Mouse (Mus musculus): Measurements from ENCODE around the gene Accs.

Accs gene

DNA sequence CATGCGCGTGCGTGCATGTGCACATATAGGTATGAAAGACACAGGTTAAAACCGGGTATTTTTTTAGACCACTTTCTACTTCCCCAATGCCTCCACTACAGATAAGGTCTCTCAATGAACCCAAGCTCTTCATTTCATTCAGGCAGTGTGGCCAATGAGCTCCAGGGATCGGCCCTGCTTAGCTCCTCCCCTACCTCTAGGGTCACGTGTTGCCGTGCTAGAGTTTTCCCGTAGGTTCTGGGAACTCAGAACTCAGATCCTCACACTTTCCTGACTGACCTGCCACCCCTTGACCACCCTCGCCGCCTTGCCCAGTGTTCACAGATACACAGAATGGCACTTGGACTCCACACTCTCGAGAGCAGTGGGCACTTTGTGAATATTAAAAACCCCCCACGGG is 9.1 kb upstream of the Accs start:
- no peak for DNase-seq (ENCODE audit: low spot score in 2 of 2)

DNA sequence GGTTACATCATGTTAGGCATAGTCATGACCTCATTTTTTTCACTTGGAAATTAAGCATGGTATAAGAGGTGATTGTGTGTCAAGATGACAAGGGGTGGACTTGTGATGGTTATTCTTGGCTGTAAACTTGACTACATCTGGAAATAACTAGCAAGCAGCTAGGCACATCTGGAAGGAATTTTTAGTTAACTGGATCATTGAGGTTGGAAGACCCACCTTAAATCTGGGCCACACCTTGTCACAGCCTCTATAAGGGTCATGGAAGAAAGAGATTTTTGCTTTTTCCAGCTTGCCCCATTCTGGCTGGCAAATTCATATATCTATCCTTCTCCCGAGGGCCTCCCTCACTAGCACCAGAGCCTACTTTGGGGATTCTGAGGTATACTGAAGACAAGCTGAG is 1.6 kb upstream of the Accs start:
- DNase-seq (ENCODE audit: low spot score in 2 of 2): no peak

GRCm38 (mm10) chr2:93850317-93850944 is 688 bp upstream of the Accs start:
- no peak for DNase-seq (ENCODE audit: low spot score in 2 of 2)

GRCm38 (mm10) chr2:93841349-93841748 is 8.4 kb downstream of the Accs start:
- DNase-seq (ENCODE audit: low spot score in 2 of 2): no peak

DNA sequence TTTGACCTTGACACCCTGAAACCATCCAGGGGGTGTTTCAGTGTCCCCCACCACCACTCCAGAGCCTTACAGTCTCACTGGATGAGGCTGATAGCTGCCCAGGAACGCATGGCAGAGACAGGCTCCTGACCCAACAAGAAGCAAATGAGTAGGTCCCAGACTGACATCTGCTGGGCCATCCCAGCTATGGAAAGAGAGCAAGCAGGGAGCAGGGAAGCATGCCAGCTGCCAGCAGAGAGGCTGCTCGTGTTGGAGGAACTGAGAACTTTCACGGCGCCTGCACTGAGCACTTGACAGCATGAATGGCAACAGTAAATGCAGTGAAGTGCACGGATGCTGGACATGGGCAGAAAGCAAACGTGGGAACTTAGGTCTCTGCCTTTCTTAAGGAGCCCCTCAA is 9.6 kb downstream of the Accs start:
- no peak for DNase-seq (ENCODE audit: low spot score in 2 of 2)

- no peak for DNase-seq (ENCODE audit: low spot score in 2 of 2)
Observed at GRCm38 (mm10) chr2:93838931-93839330, 10.8 kb downstream of the Accs start.

DNA sequence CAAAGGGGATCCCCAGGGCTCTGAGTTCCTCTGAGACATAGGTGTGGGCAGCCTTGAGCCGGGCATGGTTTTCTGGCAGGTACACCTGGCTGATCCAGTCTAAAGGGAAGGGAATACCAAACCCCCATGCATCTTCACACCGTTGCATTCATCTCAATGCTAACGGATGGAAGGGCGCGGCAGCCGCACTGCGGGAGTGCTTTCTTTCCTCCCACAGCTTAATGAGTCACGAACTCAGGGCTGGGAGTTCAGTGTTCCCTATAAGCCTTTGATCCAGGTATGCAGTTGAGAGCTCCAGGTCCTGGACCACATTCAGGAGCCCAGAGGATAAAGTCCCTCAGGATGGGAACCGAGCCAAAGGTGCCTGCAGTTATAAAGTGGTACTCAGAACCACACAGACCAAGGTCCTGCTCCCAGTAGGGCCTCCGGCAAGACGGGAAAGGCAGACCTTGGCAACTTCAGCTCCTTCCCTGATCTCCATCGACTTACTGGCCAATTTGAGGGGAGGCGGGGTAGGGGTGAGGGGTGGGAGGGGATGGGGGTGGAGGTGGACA is 13.4 kb downstream of the Accs start:
- no peak for DNase-seq (ENCODE audit: low spot score in 2 of 2)

GRCm38 (mm10) chr2:93835596-93835995 is 14.1 kb downstream of the Accs start:
- no peak for DNase-seq (ENCODE audit: low spot score in 2 of 2)

- peak in 1 of 2 experiments; percentile 53 for DNase-seq (ENCODE audit: low spot score in 2 of 2)
Observed at GRCm38 (mm10) chr2:93823519-93823918, 26.2 kb downstream of the Accs start.

GRCm38 (mm10) chr2:93822045-93822749 is 27.5 kb downstream of the Accs start, which contains the start of gene Ext2:
Gene Ext2, minus strand, starts transcription at chr2:93822568.
- DNase-seq (ENCODE audit: low spot score in 2 of 2): peak; percentile 76 to 91

DNA sequence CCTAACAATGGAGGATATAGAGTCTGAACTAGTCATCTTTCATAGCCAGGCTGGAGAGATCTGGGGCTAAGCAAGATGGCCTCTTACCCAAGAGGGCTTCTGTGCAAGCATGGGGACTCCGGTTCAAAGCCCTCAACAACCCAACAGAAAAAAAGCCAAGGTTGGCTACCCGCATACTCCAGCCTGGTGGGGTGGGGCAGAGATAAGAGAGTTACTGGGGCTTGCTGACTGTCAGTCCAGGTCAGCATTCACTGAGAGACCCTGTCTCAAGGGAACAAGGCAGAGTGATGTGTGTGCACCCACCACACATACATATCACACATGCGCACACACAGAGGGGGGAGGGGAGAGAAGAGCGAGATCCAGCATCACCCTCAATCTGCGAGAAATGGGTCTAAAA is 32.0 kb downstream of the Accs start:
- no peak for DNase-seq (ENCODE audit: low spot score in 2 of 2)

- no peak for DNase-seq (ENCODE audit: low spot score in 2 of 2)
Observed at GRCm38 (mm10) chr2:93813343-93813742, 36.4 kb downstream of the Accs start.

DNA sequence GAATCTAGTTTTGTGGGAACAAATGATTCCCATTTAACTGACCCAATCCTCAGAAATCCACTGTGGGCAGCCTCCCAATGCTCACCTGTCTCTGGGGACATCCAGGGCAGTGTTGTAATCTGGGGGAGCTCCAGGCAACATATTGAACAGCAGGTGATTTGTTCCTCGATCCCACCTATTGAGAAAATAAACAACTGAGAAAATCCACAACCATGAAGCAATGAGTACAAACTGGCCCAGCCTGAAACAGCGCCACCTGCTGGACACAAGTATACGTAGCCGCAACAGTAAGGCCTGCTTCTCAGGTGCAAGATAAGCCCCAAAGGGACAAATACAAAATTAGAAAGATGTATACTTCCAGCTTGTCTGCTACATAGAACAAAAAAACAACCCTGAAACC is 37.9 kb downstream of the Accs start:
- DNase-seq (ENCODE audit: low spot score in 2 of 2): no peak

DNA sequence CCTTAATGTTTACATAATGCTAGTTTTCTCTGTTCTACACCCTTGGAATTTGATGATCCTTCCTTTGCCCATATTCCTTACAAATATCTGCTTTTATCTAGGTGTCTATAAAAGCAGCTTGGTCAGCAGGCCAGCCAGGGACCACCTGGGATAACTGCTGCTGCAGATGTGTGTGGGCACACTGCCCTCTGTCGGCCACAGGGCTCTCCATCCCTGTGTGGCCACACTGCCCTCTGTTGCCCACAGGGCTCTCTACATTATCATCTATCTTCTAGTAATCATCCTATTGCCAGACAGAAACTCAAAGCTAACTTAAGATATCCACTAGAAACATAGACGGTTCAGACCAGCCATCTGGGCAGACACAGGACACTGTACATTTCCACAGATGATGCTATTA is 39.8 kb downstream of the Accs start:
- DNase-seq (ENCODE audit: low spot score in 2 of 2): no peak

GRCm38 (mm10) chr2:93808071-93808470 is 41.7 kb downstream of the Accs start:
- DNase-seq (ENCODE audit: low spot score in 2 of 2): no peak

DNA sequence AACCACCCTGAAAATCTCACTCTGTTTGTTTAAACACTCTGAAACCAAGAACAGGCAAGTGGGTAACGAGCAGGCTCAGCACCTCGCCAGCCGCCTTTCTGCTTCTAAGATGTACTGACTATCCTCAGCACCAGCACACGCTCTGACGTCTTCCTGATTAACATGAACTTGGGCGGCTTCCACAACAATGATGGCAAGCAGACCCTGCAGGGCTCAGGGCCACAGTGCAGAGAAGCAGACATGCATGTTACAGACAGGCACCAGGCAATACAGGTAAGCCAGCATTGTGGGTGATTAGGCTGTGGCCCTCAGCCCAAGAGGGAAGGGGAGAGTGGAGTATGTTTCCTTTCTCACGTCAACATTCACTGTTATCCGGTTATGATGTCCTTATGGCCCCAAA is 42.3 kb downstream of the Accs start:
- DNase-seq (ENCODE audit: low spot score in 2 of 2): no peak

- no peak for DNase-seq (ENCODE audit: low spot score in 2 of 2)
Observed at GRCm38 (mm10) chr2:93806487-93807201, 43.1 kb downstream of the Accs start.

- DNase-seq (ENCODE audit: low spot score in 2 of 2): no peak
Observed at GRCm38 (mm10) chr2:93805523-93805922, 44.2 kb downstream of the Accs start.

DNA sequence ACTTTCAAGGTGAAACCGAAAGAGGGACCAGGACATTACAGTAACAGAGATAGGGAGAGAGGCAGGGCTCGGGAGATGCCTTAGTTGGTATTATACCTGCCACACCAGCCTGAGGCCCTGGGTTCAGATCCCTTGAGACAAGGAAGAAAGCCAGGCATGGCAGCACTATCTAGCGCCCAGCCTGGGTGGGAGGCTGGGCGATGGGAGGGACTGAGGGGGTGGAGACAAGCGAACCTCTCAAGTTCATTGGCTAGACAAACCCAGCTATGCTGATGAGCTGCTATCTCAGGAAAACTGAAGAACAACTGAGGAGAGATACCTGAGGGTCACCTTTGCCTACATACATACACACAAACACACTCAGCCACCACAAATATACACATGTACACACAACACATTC is 44.7 kb downstream of the Accs start:
- DNase-seq (ENCODE audit: low spot score in 2 of 2): no peak

DNA sequence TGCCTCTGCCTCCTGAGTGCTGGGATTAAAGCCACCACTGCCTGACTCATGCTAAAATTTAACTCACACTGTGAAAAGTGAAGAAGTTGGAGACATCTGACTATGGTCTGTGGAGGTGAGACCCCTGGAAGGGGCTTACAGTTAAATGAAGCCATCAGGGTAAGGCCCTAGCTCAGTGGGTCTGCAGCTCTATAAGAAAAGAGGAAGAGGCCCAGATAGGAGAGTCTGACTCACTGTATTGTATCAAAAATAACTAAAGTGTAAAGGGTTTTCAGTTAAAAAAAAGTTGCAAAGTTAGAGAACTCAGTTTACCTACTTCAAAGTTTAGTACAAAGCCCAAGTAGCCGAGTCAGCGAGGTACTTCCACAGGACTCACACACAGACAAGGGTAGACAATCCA is 46.8 kb downstream of the Accs start:
- DNase-seq (ENCODE audit: low spot score in 2 of 2): no peak

- DNase-seq (ENCODE audit: low spot score in 2 of 2): no peak
Observed at GRCm38 (mm10) chr2:93801097-93801496, 48.6 kb downstream of the Accs start.

DNA sequence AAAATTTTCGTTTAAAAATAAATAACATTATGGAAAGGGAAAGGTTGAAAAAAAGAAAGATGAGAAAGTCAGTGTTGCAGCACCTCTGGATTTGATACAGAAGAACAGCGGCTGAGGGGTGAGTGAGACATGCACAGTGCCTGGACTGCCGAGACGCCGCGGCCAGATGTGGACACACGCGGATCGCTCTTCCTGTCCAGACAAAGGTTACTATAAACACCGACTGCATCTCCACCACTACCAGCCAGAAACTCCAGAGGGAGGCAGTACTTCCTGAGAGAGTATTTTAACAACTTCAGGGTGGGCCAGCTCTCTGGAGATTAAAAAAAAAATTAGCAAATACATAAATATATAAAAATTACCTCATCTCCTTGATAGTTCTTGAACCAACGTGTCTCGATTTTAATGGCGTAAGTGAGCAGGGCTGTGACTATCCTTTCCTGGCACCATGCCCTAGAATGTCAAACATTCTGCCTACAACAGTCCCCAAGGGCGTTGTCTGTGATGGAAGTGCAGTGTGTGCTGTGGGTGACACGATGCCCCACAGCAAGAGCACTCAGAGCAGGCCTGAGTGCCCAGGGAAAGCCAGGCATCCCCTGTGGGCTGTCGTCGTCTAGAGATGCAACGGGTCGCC is 52.5 kb downstream of the Accs start:
- DNase-seq (ENCODE audit: low spot score in 2 of 2): no peak
